Mouse (Mus musculus) lung, embryonic 15.5 days (tissue): ENCODE data around the gene Cr2. TPM values are rescaled to one million over a fixed set of nuclear protein-coding genes. Genes with fewer than 3 reads are reported as not detected.
"Not testable (repeated sequence)": the region's sequence is repeated elsewhere in the genome, so short reads cannot be mapped to it uniquely, and the experiment has no call there.

Experiments
- ATAC-seq: fragments of 200-750 bp; cut with Nextera tagmentation; 2 replicates; pipeline ENCODE4 v1.8.0; 2017; ENCODE audit warnings: moderate number of reproducible peaks, borderline replicate concordance; ENCODE audit not compliant: low FRiP score, low TSS enrichment; ENCODE audit errors: extremely low read depth
- H3K27ac ChIP-seq: fragments of 300-500 bp; sonication (generic); 2 replicates; pipeline ENCODE4 v1.5.1; 2015; ENCODE audit warnings: moderate library complexity, mild to moderate bottlenecking, inconsistent platforms
- H3K27me3 ChIP-seq: fragments of 300-500 bp; sonication (generic); 2 replicates; pipeline ENCODE4 v1.6.1; 2015; ENCODE audit warnings: inconsistent platforms
- H3K36me3 ChIP-seq: fragments of 300-500 bp; sonication (generic); 2 replicates; pipeline ENCODE4 v1.6.1; 2015; ENCODE audit warnings: inconsistent platforms
- H3K4me1 ChIP-seq: fragments of 300-500 bp; sonication (generic); 2 replicates; pipeline ENCODE4 v1.6.1; 2015; ENCODE audit warnings: inconsistent platforms
- H3K4me2 ChIP-seq: fragments of 300-500 bp; sonication (generic); 2 replicates; pipeline ENCODE4 v1.6.1; 2015; ENCODE audit warnings: inconsistent platforms, mild to moderate bottlenecking, moderate library complexity
- H3K4me3 ChIP-seq: fragments of 300-500 bp; sonication (generic); 2 replicates; pipeline ENCODE4 v1.5.1; 2015; ENCODE audit warnings: mild to moderate bottlenecking, inconsistent platforms
- H3K9ac ChIP-seq: fragments of 300-500 bp; sonication (generic); 2 replicates; pipeline ENCODE4 v1.6.1; 2015; ENCODE audit warnings: inconsistent platforms
- H3K9me3 ChIP-seq: fragments of 300-500 bp; sonication (generic); 2 replicates; pipeline ENCODE4 v1.6.1; 2016; ENCODE audit warnings: inconsistent platforms
- WGBS: fragments of 180-500 bp; shearing (Covaris S2); methylation state at CpG from one replicate; pipeline ENCODE4 v1.1.7; 2015; 5-methylcytosine and 5-hydroxymethylcytosine counted together
- polyA plus RNA-seq: library from polyadenylated mRNA; unstranded; fragments of >200 nt; fragmentation: Nextera tagmentation; extraction: Ambion mirVana; gene quantifications from 2 replicates; pipeline ENCODE4 v1.2.1, GENCODE M21; 2015

The Cr2 gene
- 0.16 and 0.60 TPM in 2 replicates for polyA plus RNA-seq

- 6% methylated on average over 20 of the region's 20 CpGs for WGBS
- peak; percentile 83 for ATAC-seq
- Histone ChIP-seq H3K36me3 (no peaks in the 10 kb centered on the region), H3K4me1 (no peaks in the 10 kb centered on the region), H3K9me3 (no peaks in the 10 kb centered on the region), H3K4me2 (peak within 1 kb of the TSS; percentile 48), H3K9ac (no peak within 1 kb of the TSS), H3K27ac (no peak within 1 kb of the TSS), H3K27me3 (peaks cover 3% of the 10 kb centered on the region; the same call in 1 of the 2 replicates), H3K4me3 (peak within 1 kb of the TSS; percentile 15; the same call in 1 of the 2 replicates)
Observed at GRCm38 (mm10) chr1:195175980-195176931, at the start of gene Cr2. Gene Cr2 (minus strand): TSS chr1:195176716.

GRCm38 (mm10) chr1:195221781-195222180 is 45.3 kb upstream of the Cr2 start:
- ATAC-seq = no peak
- H3K36me3 ChIP-seq = no peaks in the 10 kb centered on the region
- no peaks in the 10 kb centered on the region for H3K9me3 ChIP-seq
- no peak overlapping the region for H3K9ac ChIP-seq
- H3K27me3 ChIP-seq = no peaks in the 10 kb centered on the region
- WGBS = 47% methylated on average over 2 of the region's 2 CpGs
- H3K27ac ChIP-seq = no peak overlapping the region
- H3K4me2 ChIP-seq = no peak overlapping the region
- H3K4me3 ChIP-seq = no peak overlapping the region
- no peaks in the 10 kb centered on the region for H3K4me1 ChIP-seq

GRCm38 (mm10) chr1:195212851-195213250 is 36.3 kb upstream of the Cr2 start:
- H3K9me3 ChIP-seq, H3K4me2 ChIP-seq, H3K4me1 ChIP-seq, ATAC-seq, H3K36me3 ChIP-seq, H3K27me3 ChIP-seq, H3K27ac ChIP-seq, H3K9ac ChIP-seq, H3K4me3 ChIP-seq: not testable (repeated sequence)
- WGBS = 55% methylated on average over 19 of the region's 19 CpGs

GRCm38 (mm10) chr1:195184746-195185145 is 8.2 kb upstream of the Cr2 start:
- Histone ChIP-seq H3K9me3 (no peaks in the 10 kb centered on the region), H3K9ac (no peak overlapping the region), H3K4me2 (no peak overlapping the region), H3K27ac (no peak overlapping the region), H3K36me3 (no peaks in the 10 kb centered on the region), H3K4me1 (no peaks in the 10 kb centered on the region), H3K27me3 (no peaks in the 10 kb centered on the region), H3K4me3 (no peak overlapping the region)
- ATAC-seq = no peak

GRCm38 (mm10) chr1:195164996-195165755 is 11.3 kb downstream of the Cr2 start:
- no peaks in the 10 kb centered on the region for H3K4me1 ChIP-seq
- 63% methylated on average over 9 of the region's 9 CpGs for WGBS
- no peak for ATAC-seq
- H3K4me3 ChIP-seq = no peak overlapping the region
- no peak overlapping the region for H3K9ac ChIP-seq
- H3K9me3 ChIP-seq = no peaks in the 10 kb centered on the region
- no peaks in the 10 kb centered on the region for H3K36me3 ChIP-seq
- no peak overlapping the region for H3K27ac ChIP-seq
- H3K27me3 ChIP-seq = no peaks in the 10 kb centered on the region
- H3K4me2 ChIP-seq = no peak overlapping the region

- H3K27ac ChIP-seq = peak overlapping the region; percentile 95; the same call in 1 of the 2 replicates
- H3K27me3 ChIP-seq = no peaks in the 10 kb centered on the region
- H3K4me2 ChIP-seq = peak overlapping the region; percentile 63
- no peaks in the 10 kb centered on the region for H3K9me3 ChIP-seq
- peaks cover 11% of the 10 kb centered on the region; the same call in 1 of the 2 replicates for H3K4me1 ChIP-seq
- no peak for ATAC-seq
- peak overlapping the region; percentile 59 for H3K4me3 ChIP-seq
- H3K9ac ChIP-seq = peak overlapping the region; percentile 73; the same call in 1 of the 2 replicates
- H3K36me3 ChIP-seq = peaks cover 10% of the 10 kb centered on the region
- 29% methylated on average over 3 of the region's 3 CpGs for WGBS
Observed at GRCm38 (mm10) chr1:195132070-195132469, 44.4 kb downstream of the Cr2 start.

- peaks cover 12% of the 10 kb centered on the region for H3K36me3 ChIP-seq
- peak overlapping the region; percentile 73 for H3K9ac ChIP-seq
- 20% methylated on average over 4 of the region's 4 CpGs for WGBS
- no peaks in the 10 kb centered on the region for H3K27me3 ChIP-seq
- peak overlapping the region; percentile 59 for H3K4me3 ChIP-seq
- H3K27ac ChIP-seq = peak overlapping the region; percentile 95
- no peak for ATAC-seq
- H3K9me3 ChIP-seq = no peaks in the 10 kb centered on the region
- peaks cover 11% of the 10 kb centered on the region; the same call in 1 of the 2 replicates for H3K4me1 ChIP-seq
- peak overlapping the region; percentile 63 for H3K4me2 ChIP-seq
Observed at GRCm38 (mm10) chr1:195131675-195132015, 44.9 kb downstream of the Cr2 start.

- WGBS = under 1% methylated on average over 31 of the region's 31 CpGs
- H3K9me3 ChIP-seq = no peaks in the 10 kb centered on the region
- H3K36me3 ChIP-seq = peaks cover 14% of the 10 kb centered on the region
- H3K9ac ChIP-seq = peak within 1 kb of the TSS; percentile 73
- no peaks in the 10 kb centered on the region for H3K27me3 ChIP-seq
- H3K4me1 ChIP-seq = peaks cover 11% of the 10 kb centered on the region; the same call in 1 of the 2 replicates
- peak within 1 kb of the TSS; percentile 95 for H3K27ac ChIP-seq
- H3K4me3 ChIP-seq = peak within 1 kb of the TSS; percentile 59
- peak; percentile 99 for ATAC-seq
- peak within 1 kb of the TSS; percentile 63 for H3K4me2 ChIP-seq
Observed at GRCm38 (mm10) chr1:195130953-195131674, 45.4 kb downstream of the Cr2 start, which contains the start of gene Cr1l. Gene Cr1l (minus strand): TSS chr1:195131586.

- Histone ChIP-seq H3K4me1 (peaks cover 11% of the 10 kb centered on the region; the same call in 1 of the 2 replicates), H3K36me3 (peaks cover 16% of the 10 kb centered on the region), H3K4me3 (peak overlapping the region; percentile 59), H3K9me3 (no peaks in the 10 kb centered on the region), H3K4me2 (peak overlapping the region; percentile 63), H3K27me3 (no peaks in the 10 kb centered on the region), H3K27ac (peak overlapping the region; percentile 95), H3K9ac (peak overlapping the region; percentile 73)
- ATAC-seq = no peak
- WGBS = 5% methylated on average over 2 of the region's 2 CpGs
Observed at GRCm38 (mm10) chr1:195130479-195130878, 46.0 kb downstream of the Cr2 start.

GRCm38 (mm10) chr1:195129867-195130266 is 46.6 kb downstream of the Cr2 start:
- WGBS = 78% methylated on average over 1 of the region's 1 CpGs
- Histone ChIP-seq H3K4me1 (peaks cover 11% of the 10 kb centered on the region; the same call in 1 of the 2 replicates), H3K4me2 (peak overlapping the region; percentile 42), H3K9ac (no peak overlapping the region), H3K27ac (no peak overlapping the region), H3K4me3 (no peak overlapping the region), H3K36me3 (peaks cover 22% of the 10 kb centered on the region), H3K9me3 (no peaks in the 10 kb centered on the region), H3K27me3 (no peaks in the 10 kb centered on the region)
- no peak for ATAC-seq

- ATAC-seq = no peak
- Histone ChIP-seq H3K27ac (no peak overlapping the region), H3K4me3 (no peak overlapping the region), H3K4me1 (no peaks in the 10 kb centered on the region), H3K9me3 (no peaks in the 10 kb centered on the region), H3K9ac (no peak overlapping the region), H3K36me3 (peaks cover 26% of the 10 kb centered on the region), H3K27me3 (no peaks in the 10 kb centered on the region), H3K4me2 (no peak overlapping the region)
- WGBS = 81% methylated on average over 1 of the region's 1 CpGs
Observed at GRCm38 (mm10) chr1:195114414-195114813, 62.1 kb downstream of the Cr2 start.
